Comparison of ENCODE assay signal across 27 mouse cellular contexts in genomic region chr13:5440454-5440853, GRCm38 (mm10).
"Had no signal": no experiment of that assay in that cellular context is flagged by ENCODE, and none has a peak within 500 bp of the region (broad histone marks: within the 10 kb centered on the region; RNA-seq: fewer than 3 reads in every experiment).

No protein-coding gene starts in this region.

- H3K9me3 ChIP-seq: heart, embryonic 10.5 days; heart, embryonic 12.5 days; hindbrain, embryonic 10.5 days; hindbrain, embryonic 12.5 days; intestine, embryonic 15.5 days; limb, embryonic 10.5 days; limb, embryonic 12.5 days; liver, embryonic 13.5 days; liver, embryonic 15.5 days had no signal

- ATAC-seq: hindbrain, embryonic 16.5 days; inflammation-experienced regulatory T-cells, adult 6 months; intestine, embryonic 15.5 days; intestine, postnatal 0 days had no signal

- H3K4me3 ChIP-seq: gastrocnemius, adult 2 months; heart, embryonic 10.5 days; heart, embryonic 12.5 days; hindbrain, embryonic 10.5 days; hindbrain, embryonic 12.5 days; intestine, embryonic 15.5 days; layer of hippocampus, adult 2 months; left cerebral cortex, adult 2 months; limb, embryonic 10.5 days; limb, embryonic 12.5 days; liver, embryonic 13.5 days; liver, embryonic 15.5 days had no signal

- DNase-seq: gastrocnemius, adult 2 months; gastrocnemius, postnatal 10 days; gastrocnemius, postnatal 25 days; heart, adult 18-20 months; heart, postnatal 10 days; heart, postnatal 4 days; kidney, adult 18-20 months; kidney, adult 8-10 months; kidney, postnatal 10 days; kidney, postnatal 25 days; kidney, postnatal 4 days; liver; liver, embryonic 13.5 days had no signal

- H3K27ac ChIP-seq: gastrocnemius, adult 2 months; heart, embryonic 10.5 days; hindbrain, embryonic 10.5 days; hindbrain, embryonic 12.5 days; hindbrain, embryonic 14.5 days; intestine, embryonic 15.5 days; layer of hippocampus, adult 2 months; left cerebral cortex, adult 2 months; limb, embryonic 10.5 days; limb, embryonic 12.5 days; liver, embryonic 13.5 days; liver, embryonic 15.5 days had no signal

- H3K4me1 ChIP-seq: heart, embryonic 10.5 days; heart, embryonic 12.5 days; hindbrain, embryonic 10.5 days; hindbrain, embryonic 12.5 days; intestine, embryonic 15.5 days; limb, embryonic 10.5 days; limb, embryonic 12.5 days; liver, embryonic 13.5 days; liver, embryonic 15.5 days had no signal

- H3K36me3 ChIP-seq: heart, embryonic 10.5 days; heart, embryonic 12.5 days; hindbrain, embryonic 10.5 days; hindbrain, embryonic 12.5 days; intestine, embryonic 15.5 days; limb, embryonic 10.5 days; limb, embryonic 12.5 days; liver, embryonic 13.5 days; liver, embryonic 15.5 days had no signal

- H3K9ac ChIP-seq: heart, embryonic 12.5 days; hindbrain, embryonic 12.5 days; hindbrain, embryonic 14.5 days; intestine, embryonic 15.5 days; limb, embryonic 12.5 days; liver, embryonic 13.5 days; liver, embryonic 15.5 days had no signal
